Mouse (Mus musculus) hindbrain, embryonic 16.5 days (tissue): ENCODE data around the gene Dohh. TPM values are rescaled to one million over a fixed set of nuclear protein-coding genes. Genes with fewer than 3 reads are reported as not detected.

ENCODE experiments used
- ATAC-seq: fragments of 200-750 bp; cut with Nextera tagmentation; 2 replicates; pipeline ENCODE4 v1.8.0; 2017; ENCODE audit warnings: moderate TSS enrichment, moderate library complexity
- H3K27ac ChIP-seq: fragments of 300-500 bp; sonication (generic); 2 replicates; pipeline ENCODE4 v1.5.1; 2014; ENCODE audit warnings: low read depth, mild to moderate bottlenecking, control low read depth, low read length, moderate library complexity
- H3K27me3 ChIP-seq: fragments of 300-500 bp; sonication (generic); replicated peaks from 2 replicates; pipeline ENCODE4 v1.6.1; 2014; ENCODE audit warnings: low read length; ENCODE audit not compliant: control insufficient read depth, insufficient read depth
- H3K36me3 ChIP-seq: fragments of 300-500 bp; sonication (generic); 2 replicates; pipeline ENCODE4 v1.6.1; 2014; ENCODE audit warnings: mild to moderate bottlenecking, low read length, moderate library complexity, mixed read lengths; ENCODE audit not compliant: control insufficient read depth, insufficient read depth
- H3K4me1 ChIP-seq: fragments of 300-500 bp; sonication (generic); 2 replicates; pipeline ENCODE4 v1.6.1; 2014; ENCODE audit warnings: low read depth, low read length; ENCODE audit not compliant: control insufficient read depth, insufficient read depth
- H3K4me2 ChIP-seq: fragments of 300-500 bp; sonication (generic); 2 replicates; pipeline ENCODE4 v1.6.1; 2014; ENCODE audit warnings: mild to moderate bottlenecking, low read length, control low read depth, moderate library complexity
- H3K4me3 ChIP-seq: fragments of 300-500 bp; sonication (generic); 2 replicates; pipeline ENCODE4 v1.5.1; 2014; ENCODE audit warnings: mild to moderate bottlenecking, low read length, control low read depth, moderate library complexity
- H3K9ac ChIP-seq: fragments of 300-500 bp; sonication (generic); 2 replicates; pipeline ENCODE4 v1.6.1; 2014; ENCODE audit warnings: low read depth, mild to moderate bottlenecking, control low read depth, low read length, moderate library complexity
- H3K9me3 ChIP-seq: fragments of 300-500 bp; sonication (generic); 2 replicates; pipeline ENCODE4 v1.6.1; 2014; ENCODE audit warnings: mild to moderate bottlenecking, low read length, moderate library complexity; ENCODE audit not compliant: control insufficient read depth
- WGBS: fragments of 180-500 bp; shearing (Covaris S2); extraction: QIAGEN DNeasy Blood & Tissue Kit; methylation state at CpG from one replicate; pipeline ENCODE4 v1.1.7; 2014; 5-methylcytosine and 5-hydroxymethylcytosine counted together
- polyA plus RNA-seq: library from polyadenylated mRNA; unstranded; fragments of >200 nt; fragmentation: Nextera tagmentation; extraction: Ambion mirVana; gene quantifications from 2 replicates; pipeline ENCODE4 v1.2.1, GENCODE M21; 2015

The Dohh gene
- 99.8 and 108 TPM in 2 replicates for polyA plus RNA-seq

- peak within 1 kb of the TSS; percentile 95 for H3K4me2 ChIP-seq
- no peaks in the 10 kb centered on the region for H3K9me3 ChIP-seq
- peak within 1 kb of the TSS; percentile 84 for H3K27ac ChIP-seq
- 5% methylated on average over 51 of the region's 54 CpGs for WGBS
- peaks cover 26% of the 10 kb centered on the region for H3K36me3 ChIP-seq
- ATAC-seq = peak; percentile 94
- H3K9ac ChIP-seq = peak within 1 kb of the TSS; percentile 80
- no peaks in the 10 kb centered on the region for H3K27me3 ChIP-seq
- peak within 1 kb of the TSS; percentile 92 for H3K4me3 ChIP-seq
- H3K4me1 ChIP-seq = peaks cover 15% of the 10 kb centered on the region
These were observed at the start of gene Dohh, which contains the start of gene Gm48551 for GRCm38 (mm10) chr10:81383802-81384604. Gene Dohh, plus strand, starts transcription at chr10:81384428. Gene Gm48551, plus strand, starts transcription at chr10:81384466.

GRCm38 (mm10) chr10:81335393-81336340 lies 48.6 kb upstream of the Dohh start:
- WGBS = 35% methylated on average over 17 of the region's 19 CpGs
- H3K4me3 ChIP-seq = no peak overlapping the region
- no peak overlapping the region for H3K4me2 ChIP-seq
- H3K9ac ChIP-seq = no peak overlapping the region
- peaks cover 12% of the 10 kb centered on the region for H3K27me3 ChIP-seq
- no peaks in the 10 kb centered on the region for H3K9me3 ChIP-seq
- no peaks in the 10 kb centered on the region for H3K36me3 ChIP-seq
- 0 out of 2 replicates have a peak, but pooled peaks have one; percentile 37 for ATAC-seq
- no peaks in the 10 kb centered on the region; the same call in 1 of the 2 replicates for H3K4me1 ChIP-seq
- H3K27ac ChIP-seq = 0 out of 2 replicates have a peak overlapping the region, but pooled peaks have one; percentile 17

GRCm38 (mm10) chr10:81336558-81336957 lies 47.7 kb upstream of the Dohh start:
- H3K4me2 ChIP-seq = no peak overlapping the region
- H3K4me3 ChIP-seq = no peak overlapping the region
- ATAC-seq = no peak
- H3K27ac ChIP-seq = no peak overlapping the region
- H3K36me3 ChIP-seq = no peaks in the 10 kb centered on the region
- H3K27me3 ChIP-seq = peaks cover 20% of the 10 kb centered on the region
- H3K4me1 ChIP-seq = no peaks in the 10 kb centered on the region; the same call in 1 of the 2 replicates
- 88% methylated on average over 4 of the region's 4 CpGs for WGBS
- no peak overlapping the region for H3K9ac ChIP-seq
- no peaks in the 10 kb centered on the region for H3K9me3 ChIP-seq

GRCm38 (mm10) chr10:81340551-81341332 lies 43.5 kb upstream of the Dohh start:
- Histone ChIP-seq H3K4me1 (peaks cover 7% of the 10 kb centered on the region), H3K4me3 (no peak overlapping the region), H3K27me3 (peaks cover 40% of the 10 kb centered on the region), H3K36me3 (no peaks in the 10 kb centered on the region), H3K9ac (no peak overlapping the region), H3K9me3 (no peaks in the 10 kb centered on the region), H3K4me2 (no peak overlapping the region), H3K27ac (no peak overlapping the region)
- WGBS = 37% methylated on average over 17 of the region's 17 CpGs
- ATAC-seq = no peak

- Histone ChIP-seq H3K9ac (no peak overlapping the region), H3K4me3 (no peak overlapping the region), H3K27ac (no peak overlapping the region), H3K36me3 (no peaks in the 10 kb centered on the region), H3K4me1 (peaks cover 8% of the 10 kb centered on the region), H3K4me2 (no peak overlapping the region), H3K9me3 (no peaks in the 10 kb centered on the region), H3K27me3 (peaks cover 40% of the 10 kb centered on the region)
- no peak for ATAC-seq
- WGBS = 30% methylated on average over 16 of the region's 16 CpGs
These were observed 42.8 kb upstream of the Dohh start for GRCm38 (mm10) chr10:81341333-81341949.

- H3K9me3 ChIP-seq = no peaks in the 10 kb centered on the region
- no peak within 1 kb of the TSS for H3K27ac ChIP-seq
- H3K36me3 ChIP-seq = no peaks in the 10 kb centered on the region
- H3K4me1 ChIP-seq = peaks cover 14% of the 10 kb centered on the region
- peak within 1 kb of the TSS; percentile 37 for H3K4me3 ChIP-seq
- H3K9ac ChIP-seq = peak within 1 kb of the TSS; percentile 61
- peak within 1 kb of the TSS; percentile 60 for H3K4me2 ChIP-seq
- no peak for ATAC-seq
- peaks cover 44% of the 10 kb centered on the region for H3K27me3 ChIP-seq
- WGBS = 5% methylated on average over 56 of the region's 67 CpGs
These were observed 41.3 kb upstream of the Dohh start, which contains the start of gene Gipc3 for GRCm38 (mm10) chr10:81342686-81343505. Gene Gipc3, minus strand, starts transcription at chr10:81343266.

- Histone ChIP-seq H3K27me3 (peaks cover 46% of the 10 kb centered on the region), H3K4me3 (no peak overlapping the region), H3K4me1 (peaks cover 18% of the 10 kb centered on the region), H3K4me2 (no peak overlapping the region), H3K36me3 (no peaks in the 10 kb centered on the region), H3K9me3 (no peaks in the 10 kb centered on the region), H3K27ac (no peak overlapping the region), H3K9ac (no peak overlapping the region)
- 57% methylated on average over 8 of the region's 8 CpGs for WGBS
- no peak for ATAC-seq
These were observed 39.6 kb upstream of the Dohh start for GRCm38 (mm10) chr10:81344421-81345161.
